Mouse (Mus musculus) G1E (cell line): Measurements from ENCODE around the gene Samd14.

Experiments used
- CTCF ChIP-seq: IDR thresholded peaks from 2 replicates; pipeline ENCODE4 v1.5.1; 2012; ENCODE audit warnings: low read depth, low read length, inconsistent platforms, mixed read lengths
- GATA1 ChIP-seq: IDR thresholded peaks from 2 replicates; pipeline ENCODE4 v1.6.1; 2012; ENCODE audit warnings: borderline replicate concordance, low read length, inconsistent platforms, mixed read lengths
- POLR2AphosphoS5 ChIP-seq: IDR thresholded peaks from 2 replicates; pipeline ENCODE4 v1.6.1; 2012; ENCODE audit warnings: low read depth, low read length, inconsistent platforms; ENCODE audit not compliant: insufficient replicate concordance

DNA sequence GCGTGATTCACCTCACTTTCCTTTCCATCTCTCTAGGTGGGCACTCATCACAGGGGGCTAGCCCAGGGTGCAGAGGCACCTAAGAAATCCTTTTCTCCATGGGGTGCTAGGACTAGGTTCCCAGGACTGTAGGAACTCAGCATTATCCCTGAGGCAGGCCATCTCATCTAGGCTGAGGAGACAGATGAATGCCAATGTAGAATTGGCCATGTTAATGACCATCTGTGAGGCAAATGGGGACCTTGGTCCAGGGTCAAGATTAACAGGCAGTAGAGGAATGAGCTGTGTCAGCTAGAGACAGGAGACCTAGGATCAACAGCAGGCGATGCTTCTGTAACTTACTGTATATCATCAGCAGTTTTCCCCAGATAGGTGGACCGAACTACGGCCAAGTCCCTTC is 30.1 kb downstream of the Samd14 start:
- TF ChIP-seq CTCF (no peak), GATA1 (no peak), POLR2AphosphoS5 (no peak)
